Mouse (Mus musculus) heart, postnatal 10 days (tissue): ENCODE measurements around the gene Inpp5a. TPM values are rescaled to one million over a fixed set of nuclear protein-coding genes. Genes with fewer than 3 reads are reported as not detected.

Experiments
- DNase-seq, 2 experiments: peaks; one replicate each; pipeline ENCODE4 v3.0.0; 2021
- intact Hi-C: fragments of 180-260 bp; cut with DNase I; formaldehyde crosslinking; loops from one replicate; pipeline ENCODE4 v1.15.1; 2025
- total RNA-seq, 2 experiments: library from RNA; stranded (reverse); gene quantifications; 2 replicates each; pipeline ENCODE4 v1.2.3; 2021

Inpp5a gene
- total RNA-seq, 2 experiments from 2014 or later = 185 to 197 TPM

- no peak for DNase-seq
- intact Hi-C loops = no loop called here
Measured at GRCm38 (mm10) chr7:139437926-139438600, 49.2 kb downstream of the Inpp5a start.

- no peak for DNase-seq
- intact Hi-C loops = no loop called here
Measured at GRCm38 (mm10) chr7:139438601-139438945, 49.7 kb downstream of the Inpp5a start.

- intact Hi-C loops = no loop called here
- no peak for DNase-seq
Measured at GRCm38 (mm10) chr7:139439031-139439430, 50.1 kb downstream of the Inpp5a start.

GRCm38 (mm10) chr7:139439922-139440895 is 51.3 kb downstream of the Inpp5a start:
- DNase-seq = no peak
- intact Hi-C loops = no loop called here

GRCm38 (mm10) chr7:139441022-139441421 is 52.1 kb downstream of the Inpp5a start:
- intact Hi-C loops = no loop called here
- no peak for DNase-seq

GRCm38 (mm10) chr7:139441761-139442211 is 52.9 kb downstream of the Inpp5a start:
- DNase-seq = peak; percentile 55 to 60
- intact Hi-C loops = no loop called here

- peak in 1 of 2 experiments; percentile 48 for DNase-seq
- intact Hi-C loops = no loop called here
Measured at GRCm38 (mm10) chr7:139445621-139446020, 56.7 kb downstream of the Inpp5a start.

GRCm38 (mm10) chr7:139447381-139447780 is 58.5 kb downstream of the Inpp5a start:
- DNase-seq = no peak
- intact Hi-C loops = no loop called here

GRCm38 (mm10) chr7:139450186-139450998 is 61.5 kb downstream of the Inpp5a start:
- DNase-seq = no peak
- intact Hi-C loops = no loop called here

- intact Hi-C loops = no loop called here
- peak; percentile 41 to 55 for DNase-seq
Measured at GRCm38 (mm10) chr7:139451711-139452110, 62.8 kb downstream of the Inpp5a start.

GRCm38 (mm10) chr7:139452199-139452598 is 63.3 kb downstream of the Inpp5a start:
- no peak for DNase-seq
- intact Hi-C loops = no loop called here

GRCm38 (mm10) chr7:139453198-139453597 is 64.3 kb downstream of the Inpp5a start:
- DNase-seq = no peak
- intact Hi-C loops = no loop called here

GRCm38 (mm10) chr7:139454285-139454684 is 65.4 kb downstream of the Inpp5a start:
- DNase-seq = no peak
- intact Hi-C loops = no loop called here

- DNase-seq = no peak
- intact Hi-C loops = no loop called here
Measured at GRCm38 (mm10) chr7:139456759-139457158, 67.8 kb downstream of the Inpp5a start.

GRCm38 (mm10) chr7:139461344-139461743 is 72.4 kb downstream of the Inpp5a start:
- intact Hi-C loops = no loop called here
- DNase-seq = no peak

- intact Hi-C loops = no loop called here
- no peak for DNase-seq
Measured at GRCm38 (mm10) chr7:139462142-139462541, 73.2 kb downstream of the Inpp5a start.

GRCm38 (mm10) chr7:139465538-139465937 is 76.6 kb downstream of the Inpp5a start:
- intact Hi-C loops = no loop called here
- DNase-seq = no peak

- intact Hi-C loops = no loop called here
- peak; percentile 44 to 45 for DNase-seq
Measured at GRCm38 (mm10) chr7:139466484-139467176, 77.7 kb downstream of the Inpp5a start.

- intact Hi-C loops = no loop called here
- peak; percentile 36 to 47 for DNase-seq
Measured at GRCm38 (mm10) chr7:139467177-139467895, 78.4 kb downstream of the Inpp5a start.

GRCm38 (mm10) chr7:139467896-139468279 is 79.0 kb downstream of the Inpp5a start:
- intact Hi-C loops = loop anchor here (2.0 kb wide), 1 partner anchor 77 kb away; no protein-coding TSS in a partner anchor
- DNase-seq = peak; percentile 85 to 89
